Mouse (Mus musculus) adrenal gland, postnatal 25 days (tissue): ENCODE measurements around the gene Atg14. TPM values are rescaled to one million over a fixed set of nuclear protein-coding genes. Genes with fewer than 3 reads are reported as not detected.
A peak's percentile ranks its signal among the peaks of the same experiment; 100 is the strongest.
"Not testable (repeated sequence)": the region's sequence is repeated elsewhere in the genome, so short reads cannot be mapped to it uniquely, and the experiment has no call there.

Experiments used
- DNase-seq: peaks from one replicate; pipeline ENCODE4 v3.0.0; 2021; ENCODE audit warnings: mixed read lengths
- total RNA-seq: library from RNA; stranded (reverse); gene quantifications from 2 replicates; pipeline ENCODE4 v1.2.3, GENCODE M21; 2021

Gene Atg14
- total RNA-seq, 1 experiment from 2014 or later: 17.4 TPM

- DNase-seq: no peak
Observed at GRCm38 (mm10) chr14:47544286-47544685, 26.2 kb downstream of the Atg14 start.

- no peak for DNase-seq
Observed at GRCm38 (mm10) chr14:47542283-47542682, 28.2 kb downstream of the Atg14 start.

GRCm38 (mm10) chr14:47541325-47541948 is 29.0 kb downstream of the Atg14 start:
- no peak for DNase-seq

- no peak for DNase-seq
Observed at GRCm38 (mm10) chr14:47535096-47535495, 35.4 kb downstream of the Atg14 start.

- DNase-seq: no peak
Observed at GRCm38 (mm10) chr14:47534176-47534525, 36.3 kb downstream of the Atg14 start.

- peak; percentile 37 for DNase-seq
Observed at GRCm38 (mm10) chr14:47533365-47534175, 36.9 kb downstream of the Atg14 start.

- no peak for DNase-seq
Observed at GRCm38 (mm10) chr14:47532496-47532895, 38.0 kb downstream of the Atg14 start.

- not testable (repeated sequence) for DNase-seq
Observed at GRCm38 (mm10) chr14:47529592-47529991, 40.9 kb downstream of the Atg14 start.

GRCm38 (mm10) chr14:47529019-47529418 is 41.4 kb downstream of the Atg14 start:
- peak; percentile 43 for DNase-seq

GRCm38 (mm10) chr14:47528293-47528692 is 42.2 kb downstream of the Atg14 start:
- no peak for DNase-seq

- no peak for DNase-seq
Observed at GRCm38 (mm10) chr14:47527833-47528232, 42.6 kb downstream of the Atg14 start.

GRCm38 (mm10) chr14:47525861-47526260 is 44.6 kb downstream of the Atg14 start:
- DNase-seq: no peak

GRCm38 (mm10) chr14:47525374-47525773 is 45.1 kb downstream of the Atg14 start:
- DNase-seq: no peak

GRCm38 (mm10) chr14:47522301-47522700 is 48.1 kb downstream of the Atg14 start:
- DNase-seq: no peak

GRCm38 (mm10) chr14:47521609-47522008 is 48.8 kb downstream of the Atg14 start:
- DNase-seq: no peak

GRCm38 (mm10) chr14:47520751-47521449 is 49.5 kb downstream of the Atg14 start:
- no peak for DNase-seq

- peak; percentile 86 for DNase-seq
Observed at GRCm38 (mm10) chr14:47518619-47519018, 51.8 kb downstream of the Atg14 start.

GRCm38 (mm10) chr14:47516755-47517154 is 53.7 kb downstream of the Atg14 start:
- DNase-seq: no peak

GRCm38 (mm10) chr14:47515636-47516035 is 54.8 kb downstream of the Atg14 start:
- DNase-seq: no peak

GRCm38 (mm10) chr14:47514816-47515453 is 55.5 kb downstream of the Atg14 start:
- peak; percentile 24 for DNase-seq

- no peak for DNase-seq
Observed at GRCm38 (mm10) chr14:47513606-47514005, 56.8 kb downstream of the Atg14 start.

- no peak for DNase-seq
Observed at GRCm38 (mm10) chr14:47510244-47510643, 60.2 kb downstream of the Atg14 start.

- no peak for DNase-seq
Observed at GRCm38 (mm10) chr14:47508035-47508434, 62.4 kb downstream of the Atg14 start.
